Mouse (Mus musculus): ENCODE measurements around the gene Fkbp1b. TPM values are rescaled to one million over a fixed set of nuclear protein-coding genes. Genes with fewer than 3 reads are reported as not detected.
"Not testable (repeated sequence)": the region's sequence is repeated elsewhere in the genome, so short reads cannot be mapped to it uniquely, and the experiment has no call there.

Gene Fkbp1b
- polyA plus RNA-seq (2014; fragmentation: Nextera tagmentation; extraction: Ambion mirVana) = 30.7 and 39.0 TPM in 2 replicates

- H3K4me2 ChIP-seq (ENCODE audit: low read length) = peak within 1 kb of the TSS; percentile 85
- H3K9ac ChIP-seq (replicated peaks; ENCODE audit: low read length) = peak within 1 kb of the TSS; percentile 74
- peak; percentile 65 for ATAC-seq (ENCODE audit: low FRiP score, low TSS enrichment)
- H3K4me3 ChIP-seq (replicated peaks; ENCODE audit: low read depth, low read length) = peak within 1 kb of the TSS; percentile 73
- H3K4me1 ChIP-seq (ENCODE audit: control insufficient read depth, insufficient read depth, low read length) = peaks cover 14% of the 10 kb centered on the region
- H3K27me3 ChIP-seq (ENCODE audit: control insufficient read depth, insufficient read depth, low read length) = peaks cover 5% of the 10 kb centered on the region; the same call in 1 of the 2 replicates
- WGBS = 0% methylated on average over 37 of the region's 37 CpGs
- peak within 1 kb of the TSS; percentile 37; the same call in 1 of the 2 replicates for H3K27ac ChIP-seq (replicated peaks; ENCODE audit: low read depth, low read length)
- no peaks in the 10 kb centered on the region for H3K36me3 ChIP-seq (ENCODE audit: control insufficient read depth, insufficient read depth, low read length)
- no peaks in the 10 kb centered on the region for H3K9me3 ChIP-seq (ENCODE audit: control insufficient read depth, low read length)
- DNase-seq = peak; percentile 74
These were observed at the start of gene Fkbp1b for GRCm38 (mm10) chr12:4841392-4841887. TSS of gene Fkbp1b (minus strand) at chr12:4841591.

DNA sequence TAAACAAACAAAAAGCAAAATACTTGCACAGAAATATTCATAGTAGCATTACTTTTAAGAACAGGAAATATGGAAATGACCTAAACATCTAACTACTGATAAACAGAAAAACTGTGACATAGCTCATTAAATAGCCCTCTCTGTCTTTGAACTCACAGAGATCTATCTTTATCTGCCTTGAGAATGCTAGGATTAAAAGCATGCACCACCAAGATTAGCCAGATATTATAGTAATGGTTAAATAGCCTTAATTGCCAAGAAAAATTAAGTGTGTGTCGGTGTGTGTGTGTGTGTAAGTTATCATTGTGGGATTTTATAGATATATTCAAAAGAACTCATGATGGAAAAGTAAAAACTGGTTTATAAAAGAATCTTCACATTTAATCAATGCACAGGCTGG is 48.5 kb upstream of the Fkbp1b start:
- no peak overlapping the region for H3K27ac ChIP-seq (replicated peaks; ENCODE audit: low read depth, low read length)
- no peaks in the 10 kb centered on the region for H3K4me1 ChIP-seq (ENCODE audit: control insufficient read depth, insufficient read depth, low read length)
- H3K36me3 ChIP-seq (ENCODE audit: control insufficient read depth, insufficient read depth, low read length) = peaks cover 29% of the 10 kb centered on the region
- WGBS = 92% methylated on average over 1 of the region's 1 CpGs
- H3K4me2 ChIP-seq (ENCODE audit: low read length) = no peak overlapping the region
- H3K9me3 ChIP-seq (ENCODE audit: control insufficient read depth, low read length) = no peaks in the 10 kb centered on the region
- no peak overlapping the region for H3K4me3 ChIP-seq (replicated peaks; ENCODE audit: low read depth, low read length)
- no peak for DNase-seq
- ATAC-seq (ENCODE audit: low FRiP score, low TSS enrichment) = no peak
- H3K9ac ChIP-seq (replicated peaks; ENCODE audit: low read length) = no peak overlapping the region
- H3K27me3 ChIP-seq (ENCODE audit: control insufficient read depth, insufficient read depth, low read length) = no peaks in the 10 kb centered on the region

DNA sequence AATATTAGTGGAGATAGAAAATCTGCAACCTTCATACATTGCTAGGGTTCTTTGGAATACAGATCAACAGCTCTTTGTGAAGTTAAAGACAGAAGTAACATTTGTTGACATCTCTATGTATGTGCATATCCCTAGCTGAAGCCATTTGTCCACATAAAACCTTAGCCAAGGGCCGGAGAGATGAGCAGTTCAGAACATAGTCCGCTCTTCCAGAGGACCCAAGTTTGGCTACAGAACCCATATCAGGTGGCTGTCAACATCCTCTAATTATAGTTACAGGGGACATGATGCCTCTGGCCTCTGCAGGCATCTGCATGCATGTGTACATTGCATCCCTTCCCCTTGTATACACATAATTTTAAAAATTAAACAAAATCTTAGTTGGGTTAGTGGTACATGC is 47.9 kb upstream of the Fkbp1b start:
- Histone ChIP-seq H3K27me3 (ENCODE audit: control insufficient read depth, insufficient read depth, low read length) (no peaks in the 10 kb centered on the region), H3K27ac (replicated peaks; ENCODE audit: low read depth, low read length) (no peak overlapping the region), H3K9ac (replicated peaks; ENCODE audit: low read length) (no peak overlapping the region), H3K4me3 (replicated peaks; ENCODE audit: low read depth, low read length) (no peak overlapping the region), H3K4me1 (ENCODE audit: control insufficient read depth, insufficient read depth, low read length) (no peaks in the 10 kb centered on the region), H3K9me3 (ENCODE audit: control insufficient read depth, low read length) (no peaks in the 10 kb centered on the region), H3K36me3 (ENCODE audit: control insufficient read depth, insufficient read depth, low read length) (peaks cover 28% of the 10 kb centered on the region), H3K4me2 (ENCODE audit: low read length) (no peak overlapping the region)
- ATAC-seq (ENCODE audit: low FRiP score, low TSS enrichment) (no peak), DNase-seq (no peak)
- 89% methylated on average over 2 of the region's 2 CpGs for WGBS

GRCm38 (mm10) chr12:4888739-4889138 is 47.3 kb upstream of the Fkbp1b start:
- no peak overlapping the region for H3K4me3 ChIP-seq (replicated peaks; ENCODE audit: low read depth, low read length)
- no peak overlapping the region for H3K4me2 ChIP-seq (ENCODE audit: low read length)
- peaks cover 25% of the 10 kb centered on the region for H3K36me3 ChIP-seq (ENCODE audit: control insufficient read depth, insufficient read depth, low read length)
- no peaks in the 10 kb centered on the region for H3K9me3 ChIP-seq (ENCODE audit: control insufficient read depth, low read length)
- ATAC-seq (ENCODE audit: low FRiP score, low TSS enrichment) (no peak), DNase-seq (no peak)
- H3K4me1 ChIP-seq (ENCODE audit: control insufficient read depth, insufficient read depth, low read length) = no peaks in the 10 kb centered on the region
- H3K9ac ChIP-seq (replicated peaks; ENCODE audit: low read length) = no peak overlapping the region
- H3K27me3 ChIP-seq (ENCODE audit: control insufficient read depth, insufficient read depth, low read length) = no peaks in the 10 kb centered on the region
- no peak overlapping the region for H3K27ac ChIP-seq (replicated peaks; ENCODE audit: low read depth, low read length)

DNA sequence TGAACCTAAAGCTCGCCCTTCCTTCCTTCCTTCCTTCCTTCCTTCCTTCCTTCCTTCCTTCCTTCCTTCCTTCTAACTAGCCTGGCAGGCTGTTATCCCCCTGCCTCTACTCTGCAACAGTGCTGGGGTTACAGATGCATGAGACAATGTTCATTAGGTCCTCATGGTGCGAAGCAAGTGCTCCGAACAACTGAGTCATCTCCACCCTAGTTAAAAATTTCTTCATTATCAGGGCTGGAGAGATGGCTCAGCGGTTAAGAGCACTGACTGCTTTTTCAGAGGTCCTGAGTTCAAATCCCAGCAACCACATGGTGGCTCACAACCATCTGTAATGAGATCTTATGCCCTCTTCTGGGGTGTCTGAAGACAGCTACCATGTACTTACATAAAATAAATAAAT is 45.2 kb upstream of the Fkbp1b start:
- not testable (repeated sequence) for H3K9ac ChIP-seq (replicated peaks; ENCODE audit: low read length); H3K4me3 ChIP-seq (replicated peaks; ENCODE audit: low read depth, low read length); H3K9me3 ChIP-seq (ENCODE audit: control insufficient read depth, low read length); H3K4me1 ChIP-seq (ENCODE audit: control insufficient read depth, insufficient read depth, low read length); H3K4me2 ChIP-seq (ENCODE audit: low read length); DNase-seq; H3K27me3 ChIP-seq (ENCODE audit: control insufficient read depth, insufficient read depth, low read length); ATAC-seq (ENCODE audit: low FRiP score, low TSS enrichment); H3K27ac ChIP-seq (replicated peaks; ENCODE audit: low read depth, low read length)
- H3K36me3 ChIP-seq (ENCODE audit: control insufficient read depth, insufficient read depth, low read length) = peaks cover 27% of the 10 kb centered on the region
- 97% methylated on average over 4 of the region's 4 CpGs for WGBS

- Histone ChIP-seq H3K9me3 (ENCODE audit: control insufficient read depth, low read length) (no peaks in the 10 kb centered on the region), H3K27ac (replicated peaks; ENCODE audit: low read depth, low read length) (no peak overlapping the region), H3K4me2 (ENCODE audit: low read length) (no peak overlapping the region), H3K4me3 (replicated peaks; ENCODE audit: low read depth, low read length) (no peak overlapping the region), H3K9ac (replicated peaks; ENCODE audit: low read length) (no peak overlapping the region), H3K36me3 (ENCODE audit: control insufficient read depth, insufficient read depth, low read length) (peaks cover 22% of the 10 kb centered on the region), H3K27me3 (ENCODE audit: control insufficient read depth, insufficient read depth, low read length) (no peaks in the 10 kb centered on the region), H3K4me1 (ENCODE audit: control insufficient read depth, insufficient read depth, low read length) (no peaks in the 10 kb centered on the region)
- 87% methylated on average over 1 of the region's 1 CpGs for WGBS
- DNase-seq (no peak), ATAC-seq (ENCODE audit: low FRiP score, low TSS enrichment) (no peak)
These were observed 43.7 kb upstream of the Fkbp1b start for GRCm38 (mm10) chr12:4885062-4885461.

DNA sequence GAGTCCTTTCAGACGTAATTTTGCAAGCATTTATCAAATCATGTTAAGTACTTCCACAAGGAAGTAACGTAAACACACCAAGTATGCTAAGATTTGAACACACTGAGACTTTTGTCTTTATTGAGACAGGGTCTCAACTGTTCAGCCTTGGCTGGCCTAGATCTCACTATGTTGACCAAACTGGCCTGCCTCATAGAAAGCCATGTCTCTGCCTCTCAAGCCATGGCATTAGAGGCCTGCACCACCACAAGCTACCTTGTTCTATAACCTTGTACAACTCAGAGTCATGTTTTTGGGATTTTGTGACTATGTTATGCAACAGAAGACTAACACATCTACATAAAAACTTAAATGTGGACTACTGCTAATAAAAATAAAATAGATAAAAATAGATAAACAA is 40.7 kb upstream of the Fkbp1b start:
- peaks cover 31% of the 10 kb centered on the region for H3K36me3 ChIP-seq (ENCODE audit: control insufficient read depth, insufficient read depth, low read length)
- H3K9ac ChIP-seq (replicated peaks; ENCODE audit: low read length) = no peak overlapping the region
- WGBS = 95% methylated on average over 2 of the region's 2 CpGs
- ATAC-seq (ENCODE audit: low FRiP score, low TSS enrichment) (no peak), DNase-seq (no peak)
- H3K4me1 ChIP-seq (ENCODE audit: control insufficient read depth, insufficient read depth, low read length) = no peaks in the 10 kb centered on the region
- H3K9me3 ChIP-seq (ENCODE audit: control insufficient read depth, low read length) = no peaks in the 10 kb centered on the region
- H3K27me3 ChIP-seq (ENCODE audit: control insufficient read depth, insufficient read depth, low read length) = no peaks in the 10 kb centered on the region
- H3K4me3 ChIP-seq (replicated peaks; ENCODE audit: low read depth, low read length) = no peak overlapping the region
- H3K4me2 ChIP-seq (ENCODE audit: low read length) = no peak overlapping the region
- no peak overlapping the region for H3K27ac ChIP-seq (replicated peaks; ENCODE audit: low read depth, low read length)

GRCm38 (mm10) chr12:4879048-4879447 is 37.7 kb upstream of the Fkbp1b start:
- WGBS = 97% methylated on average over 5 of the region's 5 CpGs
- ATAC-seq (ENCODE audit: low FRiP score, low TSS enrichment) = no peak

DNA sequence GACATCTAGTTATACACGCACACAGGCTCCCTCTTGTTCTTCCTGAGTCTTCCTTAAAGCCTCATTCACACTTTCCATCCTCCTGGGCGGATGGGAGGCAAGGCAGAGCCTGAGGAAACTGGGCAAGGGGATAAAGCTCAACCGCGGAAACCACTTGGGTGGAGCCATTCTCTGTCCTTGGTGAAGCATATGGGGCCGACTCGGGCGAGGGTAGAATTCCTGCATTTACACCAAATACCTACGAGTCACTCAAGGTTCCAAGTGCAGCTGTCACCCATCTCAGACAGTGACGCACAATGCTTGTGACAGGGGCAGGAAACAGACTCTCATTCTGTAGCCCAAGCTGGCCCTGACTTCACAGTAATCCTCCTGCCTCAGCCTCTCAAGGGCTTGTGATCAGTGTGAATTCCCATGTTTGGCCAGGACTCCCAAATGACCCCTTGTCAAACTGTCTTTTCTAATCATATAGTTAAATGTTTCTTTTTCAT is 36.9 kb upstream of the Fkbp1b start:
- Histone ChIP-seq H3K27ac (replicated peaks; ENCODE audit: low read depth, low read length) (no peak overlapping the region), H3K27me3 (ENCODE audit: control insufficient read depth, insufficient read depth, low read length) (no peaks in the 10 kb centered on the region), H3K9me3 (ENCODE audit: control insufficient read depth, low read length) (no peaks in the 10 kb centered on the region), H3K36me3 (ENCODE audit: control insufficient read depth, insufficient read depth, low read length) (peaks cover 28% of the 10 kb centered on the region), H3K4me3 (replicated peaks; ENCODE audit: low read depth, low read length) (no peak overlapping the region), H3K9ac (replicated peaks; ENCODE audit: low read length) (no peak overlapping the region), H3K4me2 (ENCODE audit: low read length) (no peak overlapping the region), H3K4me1 (ENCODE audit: control insufficient read depth, insufficient read depth, low read length) (peaks cover 11% of the 10 kb centered on the region; the same call in 1 of the 2 replicates)
- DNase-seq (no peak), ATAC-seq (ENCODE audit: low FRiP score, low TSS enrichment) (no peak)
- 84% methylated on average over 9 of the region's 9 CpGs for WGBS

More at GRCm38 (mm10) chr12:4879048-4879447, 37.7 kb upstream of the Fkbp1b start:
- H3K4me3 ChIP-seq (replicated peaks; ENCODE audit: low read depth, low read length) = no peak overlapping the region
- H3K4me1 ChIP-seq (ENCODE audit: control insufficient read depth, insufficient read depth, low read length) = peaks cover 6% of the 10 kb centered on the region; the same call in 1 of the 2 replicates
- H3K9me3 ChIP-seq (ENCODE audit: control insufficient read depth, low read length) = no peaks in the 10 kb centered on the region
- no peak for DNase-seq
- no peaks in the 10 kb centered on the region for H3K27me3 ChIP-seq (ENCODE audit: control insufficient read depth, insufficient read depth, low read length)
- H3K36me3 ChIP-seq (ENCODE audit: control insufficient read depth, insufficient read depth, low read length) = peaks cover 28% of the 10 kb centered on the region
- H3K4me2 ChIP-seq (ENCODE audit: low read length) = no peak overlapping the region
- no peak overlapping the region for H3K9ac ChIP-seq (replicated peaks; ENCODE audit: low read length)
- no peak overlapping the region for H3K27ac ChIP-seq (replicated peaks; ENCODE audit: low read depth, low read length)

Data from midbrain, embryonic 14.5 days (tissue).